Mouse (Mus musculus) bone marrow, adult 2 months (tissue): ENCODE measurements around the gene Gpr18. TPM values are rescaled to one million over a fixed set of nuclear protein-coding genes. Genes with fewer than 3 reads are reported as not detected.

Experiments
- H3K27ac ChIP-seq: fragments of 200-500 bp; 2 replicates; pipeline ENCODE4 v1.5.1; 2012; ENCODE audit warnings: low read depth, mild to moderate bottlenecking, control low read depth, inconsistent platforms, low read length; ENCODE audit not compliant: control insufficient read depth, poor library complexity, insufficient read depth
- H3K4me1 ChIP-seq: fragments of 200-500 bp; 2 replicates; pipeline ENCODE4 v1.6.1; 2011; ENCODE audit warnings: low read length; ENCODE audit not compliant: control insufficient read depth, insufficient read depth
- H3K4me3 ChIP-seq: fragments of 200-500 bp; replicated peaks from 2 replicates; pipeline ENCODE3; 2011; ENCODE audit warnings: mild to moderate bottlenecking, low read depth, low read length, control low read depth; ENCODE audit not compliant: control insufficient read depth
- CTCF ChIP-seq: fragments of 200-500 bp; IDR thresholded peaks from 2 replicates; pipeline ENCODE4 v1.5.1; 2011; ENCODE audit warnings: low read length, control low read depth; ENCODE audit not compliant: control insufficient read depth, insufficient read depth
- POLR2A ChIP-seq: fragments of 200-500 bp; IDR thresholded peaks from 2 replicates; pipeline ENCODE4 v1.6.1; 2011; ENCODE audit warnings: low read depth, mild to moderate bottlenecking, control low read depth, low read length, borderline replicate concordance; ENCODE audit not compliant: control insufficient read depth
- WGBS: fragments of 180-500 bp; shearing (Covaris S2); methylation state at CpG from one replicate; pipeline ENCODE4 v1.1.7; 2018; 5-methylcytosine and 5-hydroxymethylcytosine counted together
- polyA plus RNA-seq: library from polyadenylated mRNA; stranded (reverse); fragments of >200 nt; gene quantifications from 2 replicates; pipeline ENCODE4 v1.2.4, GENCODE M21; 2011; ENCODE audit warnings: low replicate concordance; ENCODE audit not compliant: missing spikeins, insufficient read depth, insufficient read length

Gene Gpr18
- polyA plus RNA-seq, 1 experiment = 3.4 TPM

GRCm38 (mm10) chr14:121933906-121934596, 18.5 kb upstream of the Gpr18 start:
- Histone ChIP-seq H3K4me3 (no peak overlapping the region), H3K27ac (peak overlapping the region; percentile 1), H3K4me1 (peaks cover 22% of the 10 kb centered on the region)
- TF ChIP-seq CTCF = no peak
- 50% methylated on average over 7 of the region's 7 CpGs for WGBS

GRCm38 (mm10) chr14:121932180-121932579, 16.6 kb upstream of the Gpr18 start:
- TF ChIP-seq POLR2A (no peak), CTCF (no peak)
- WGBS = 76% methylated on average over 4 of the region's 4 CpGs
- H3K4me1 ChIP-seq = peaks cover 17% of the 10 kb centered on the region

GRCm38 (mm10) chr14:121931594-121931993, 16.0 kb upstream of the Gpr18 start:
- Histone ChIP-seq H3K4me3 (no peak overlapping the region), H3K4me1 (peaks cover 15% of the 10 kb centered on the region), H3K27ac (peak overlapping the region; percentile 6; the same call in 1 of the 2 replicates)
- TF ChIP-seq POLR2A (no peak), CTCF (no peak)
- 70% methylated on average over 3 of the region's 3 CpGs for WGBS

More at GRCm38 (mm10) chr14:121932180-121932579, 16.6 kb upstream of the Gpr18 start:
- H3K27ac ChIP-seq = peak overlapping the region; percentile 20; the same call in 1 of the 2 replicates
- H3K4me3 ChIP-seq = no peak overlapping the region

GRCm38 (mm10) chr14:121930731-121931383, 15.3 kb upstream of the Gpr18 start:
- Histone ChIP-seq H3K4me3 (no peak overlapping the region), H3K4me1 (peaks cover 15% of the 10 kb centered on the region), H3K27ac (peak overlapping the region; percentile 22; the same call in 1 of the 2 replicates)
- 58% methylated on average over 7 of the region's 7 CpGs for WGBS
- no peak for TF ChIP-seq POLR2A
- TF ChIP-seq CTCF = no peak

GRCm38 (mm10) chr14:121929243-121929951, 13.8 kb upstream of the Gpr18 start:
- TF ChIP-seq CTCF (0 out of 2 replicates have a peak, but pooled peaks have one; percentile 4), POLR2A (no peak)
- Histone ChIP-seq H3K4me3 (no peak overlapping the region), H3K27ac (peak overlapping the region; percentile 89), H3K4me1 (peaks cover 13% of the 10 kb centered on the region)
- WGBS = 11% methylated on average over 12 of the region's 12 CpGs

- H3K27ac ChIP-seq = peak overlapping the region; percentile 69
- H3K4me3 ChIP-seq = no peak overlapping the region
- 42% methylated on average over 8 of the region's 8 CpGs for whole genome bisulfite sequencing
- peaks cover 9% of the 10 kb centered on the region for H3K4me1 ChIP-seq
- peak; percentile 31; the same call in 1 of the 2 replicates for TF ChIP-seq CTCF
- TF ChIP-seq POLR2A = no peak
Measured at GRCm38 (mm10) chr14:121928375-121929137, 13.0 kb upstream of the Gpr18 start.

- TF ChIP-seq CTCF (no peak), POLR2A (no peak)
- WGBS = 88% methylated on average over 8 of the region's 8 CpGs
- Histone ChIP-seq H3K27ac (no peak overlapping the region), H3K4me3 (no peak overlapping the region), H3K4me1 (peaks cover 9% of the 10 kb centered on the region)
Measured at GRCm38 (mm10) chr14:121927451-121927850, 11.9 kb upstream of the Gpr18 start.

GRCm38 (mm10) chr14:121926901-121927300, 11.3 kb upstream of the Gpr18 start:
- no peak for TF ChIP-seq POLR2A
- TF ChIP-seq CTCF = no peak
- H3K4me3 ChIP-seq = no peak overlapping the region
- WGBS = 85% methylated on average over 6 of the region's 6 CpGs
- H3K27ac ChIP-seq = no peak overlapping the region
- peaks cover 7% of the 10 kb centered on the region for H3K4me1 ChIP-seq

GRCm38 (mm10) chr14:121924876-121925275, 9.3 kb upstream of the Gpr18 start:
- 84% methylated on average over 6 of the region's 6 CpGs for WGBS
- TF ChIP-seq POLR2A = no peak
- no peak overlapping the region for H3K27ac ChIP-seq
- peaks cover 3% of the 10 kb centered on the region; the same call in 1 of the 2 replicates for H3K4me1 ChIP-seq
- no peak overlapping the region for H3K4me3 ChIP-seq
